Mouse (Mus musculus): ENCODE measurements around the gene Spata48. TPM values are rescaled to one million over a fixed set of nuclear protein-coding genes. Genes with fewer than 3 reads are reported as not detected.

Gene Spata48
- polyA plus RNA-seq, 1 experiment from 2014 or later = 1.1 TPM

- 92% methylated on average over 3 of the region's 3 CpGs for WGBS
- Histone ChIP-seq H3K9ac (no peak overlapping the region), H3K36me3 (no peaks in the 10 kb centered on the region), H3K4me1 (no peaks in the 10 kb centered on the region), H3K9me3 (replicated peaks) (no peaks in the 10 kb centered on the region), H3K4me2 (replicated peaks) (no peak overlapping the region), H3K27ac (replicated peaks) (no peak overlapping the region), H3K27me3 (no peaks in the 10 kb centered on the region), H3K4me3 (replicated peaks) (no peak overlapping the region)
- no peak for ATAC-seq (ENCODE audit: insufficient number of reproducible peaks, low FRiP score, low TSS enrichment, low read depth)
These were observed 84.1 kb downstream of the Spata48 start for GRCm38 (mm10) chr11:11545948-11546347.

GRCm38 (mm10) chr11:11546903-11547511 is 85.1 kb downstream of the Spata48 start:
- no peaks in the 10 kb centered on the region for H3K4me1 ChIP-seq
- no peak overlapping the region for H3K27ac ChIP-seq (replicated peaks)
- ATAC-seq (ENCODE audit: insufficient number of reproducible peaks, low FRiP score, low TSS enrichment, low read depth) = no peak
- no peak overlapping the region for H3K4me3 ChIP-seq (replicated peaks)
- no peak overlapping the region for H3K9ac ChIP-seq
- WGBS = 76% methylated on average over 7 of the region's 7 CpGs
- no peak overlapping the region for H3K4me2 ChIP-seq (replicated peaks)
- no peaks in the 10 kb centered on the region for H3K36me3 ChIP-seq
- no peaks in the 10 kb centered on the region for H3K27me3 ChIP-seq
- no peaks in the 10 kb centered on the region for H3K9me3 ChIP-seq (replicated peaks)

- no peak for ATAC-seq (ENCODE audit: insufficient number of reproducible peaks, low FRiP score, low TSS enrichment, low read depth)
- Histone ChIP-seq H3K27ac (replicated peaks) (no peak overlapping the region), H3K4me3 (replicated peaks) (no peak overlapping the region), H3K9ac (no peak overlapping the region), H3K4me1 (no peaks in the 10 kb centered on the region), H3K36me3 (no peaks in the 10 kb centered on the region), H3K27me3 (no peaks in the 10 kb centered on the region), H3K9me3 (replicated peaks) (no peaks in the 10 kb centered on the region), H3K4me2 (replicated peaks) (no peak overlapping the region)
- 71% methylated on average over 7 of the region's 7 CpGs for whole genome bisulfite sequencing
These were observed 85.8 kb downstream of the Spata48 start for GRCm38 (mm10) chr11:11547597-11548240.

GRCm38 (mm10) chr11:11555563-11555962 is 93.7 kb downstream of the Spata48 start:
- 74% methylated on average over 8 of the region's 8 CpGs for WGBS
- no peaks in the 10 kb centered on the region for H3K36me3 ChIP-seq
- H3K4me2 ChIP-seq (replicated peaks) = no peak overlapping the region
- H3K27me3 ChIP-seq = no peaks in the 10 kb centered on the region
- H3K9ac ChIP-seq = no peak overlapping the region
- H3K27ac ChIP-seq (replicated peaks) = no peak overlapping the region
- H3K4me3 ChIP-seq (replicated peaks) = no peak overlapping the region
- no peaks in the 10 kb centered on the region for H3K4me1 ChIP-seq
- no peaks in the 10 kb centered on the region for H3K9me3 ChIP-seq (replicated peaks)
- ATAC-seq (ENCODE audit: insufficient number of reproducible peaks, low FRiP score, low TSS enrichment, low read depth) = no peak

GRCm38 (mm10) chr11:11556186-11556585 is 94.3 kb downstream of the Spata48 start:
- Histone ChIP-seq H3K4me3 (replicated peaks) (no peak overlapping the region), H3K4me2 (replicated peaks) (no peak overlapping the region), H3K36me3 (no peaks in the 10 kb centered on the region), H3K9me3 (replicated peaks) (no peaks in the 10 kb centered on the region), H3K27ac (replicated peaks) (no peak overlapping the region), H3K27me3 (no peaks in the 10 kb centered on the region), H3K9ac (no peak overlapping the region), H3K4me1 (no peaks in the 10 kb centered on the region)
- WGBS = 85% methylated on average over 1 of the region's 1 CpGs
- ATAC-seq (ENCODE audit: insufficient number of reproducible peaks, low FRiP score, low TSS enrichment, low read depth) = no peak

- Histone ChIP-seq H3K27ac (replicated peaks) (no peak overlapping the region), H3K9me3 (replicated peaks) (no peaks in the 10 kb centered on the region), H3K9ac (no peak overlapping the region), H3K27me3 (no peaks in the 10 kb centered on the region), H3K4me2 (replicated peaks) (no peak overlapping the region), H3K4me1 (no peaks in the 10 kb centered on the region), H3K4me3 (replicated peaks) (no peak overlapping the region), H3K36me3 (no peaks in the 10 kb centered on the region)
- ATAC-seq (ENCODE audit: insufficient number of reproducible peaks, low FRiP score, low TSS enrichment, low read depth) = no peak
- WGBS = 39% methylated on average over 11 of the region's 11 CpGs
These were observed 95.5 kb downstream of the Spata48 start for GRCm38 (mm10) chr11:11557173-11557967.

GRCm38 (mm10) chr11:11558662-11559061 is 96.8 kb downstream of the Spata48 start:
- Histone ChIP-seq H3K27me3 (no peaks in the 10 kb centered on the region), H3K4me2 (replicated peaks) (no peak overlapping the region), H3K4me3 (replicated peaks) (no peak overlapping the region), H3K9me3 (replicated peaks) (no peaks in the 10 kb centered on the region), H3K9ac (no peak overlapping the region), H3K4me1 (no peaks in the 10 kb centered on the region), H3K27ac (replicated peaks) (no peak overlapping the region), H3K36me3 (no peaks in the 10 kb centered on the region)
- no peak for ATAC-seq (ENCODE audit: insufficient number of reproducible peaks, low FRiP score, low TSS enrichment, low read depth)
- 74% methylated on average over 3 of the region's 3 CpGs for WGBS

- no peak overlapping the region for H3K4me3 ChIP-seq (replicated peaks)
- H3K9ac ChIP-seq = no peak overlapping the region
- H3K27me3 ChIP-seq = no peaks in the 10 kb centered on the region
- no peak for ATAC-seq (ENCODE audit: insufficient number of reproducible peaks, low FRiP score, low TSS enrichment, low read depth)
- 80% methylated on average over 7 of the region's 7 CpGs for WGBS
- H3K27ac ChIP-seq (replicated peaks) = no peak overlapping the region
- no peaks in the 10 kb centered on the region for H3K36me3 ChIP-seq
- no peak overlapping the region for H3K4me2 ChIP-seq (replicated peaks)
- H3K4me1 ChIP-seq = no peaks in the 10 kb centered on the region
- H3K9me3 ChIP-seq (replicated peaks) = no peaks in the 10 kb centered on the region
These were observed 97.3 kb downstream of the Spata48 start for GRCm38 (mm10) chr11:11559099-11559686.

GRCm38 (mm10) chr11:11561118-11561517 is 99.2 kb downstream of the Spata48 start:
- Histone ChIP-seq H3K4me3 (replicated peaks) (no peak overlapping the region), H3K9ac (no peak overlapping the region), H3K4me2 (replicated peaks) (no peak overlapping the region), H3K27me3 (no peaks in the 10 kb centered on the region), H3K36me3 (no peaks in the 10 kb centered on the region), H3K9me3 (replicated peaks) (no peaks in the 10 kb centered on the region), H3K4me1 (no peaks in the 10 kb centered on the region), H3K27ac (replicated peaks) (no peak overlapping the region)
- 89% methylated on average over 6 of the region's 6 CpGs for WGBS
- ATAC-seq (ENCODE audit: insufficient number of reproducible peaks, low FRiP score, low TSS enrichment, low read depth) = no peak

- 65% methylated on average over 7 of the region's 7 CpGs for WGBS
- no peak for ATAC-seq (ENCODE audit: insufficient number of reproducible peaks, low FRiP score, low TSS enrichment, low read depth)
- Histone ChIP-seq H3K4me1 (no peaks in the 10 kb centered on the region), H3K9ac (no peak overlapping the region), H3K27ac (replicated peaks) (no peak overlapping the region), H3K9me3 (replicated peaks) (no peaks in the 10 kb centered on the region), H3K4me3 (replicated peaks) (no peak overlapping the region), H3K4me2 (replicated peaks) (no peak overlapping the region), H3K36me3 (no peaks in the 10 kb centered on the region), H3K27me3 (no peaks in the 10 kb centered on the region)
These were observed 102.6 kb downstream of the Spata48 start for GRCm38 (mm10) chr11:11564266-11565044.
